Mouse (Mus musculus): ENCODE data around the gene Rab20. TPM values are rescaled to one million over a fixed set of nuclear protein-coding genes. Genes with fewer than 3 reads are reported as not detected.
A peak's percentile ranks its signal among the peaks of the same experiment; 100 is the strongest.

Rab20 gene
- polyA plus RNA-seq, 1 experiment from 2014 or later: 19.5 TPM

DNA sequence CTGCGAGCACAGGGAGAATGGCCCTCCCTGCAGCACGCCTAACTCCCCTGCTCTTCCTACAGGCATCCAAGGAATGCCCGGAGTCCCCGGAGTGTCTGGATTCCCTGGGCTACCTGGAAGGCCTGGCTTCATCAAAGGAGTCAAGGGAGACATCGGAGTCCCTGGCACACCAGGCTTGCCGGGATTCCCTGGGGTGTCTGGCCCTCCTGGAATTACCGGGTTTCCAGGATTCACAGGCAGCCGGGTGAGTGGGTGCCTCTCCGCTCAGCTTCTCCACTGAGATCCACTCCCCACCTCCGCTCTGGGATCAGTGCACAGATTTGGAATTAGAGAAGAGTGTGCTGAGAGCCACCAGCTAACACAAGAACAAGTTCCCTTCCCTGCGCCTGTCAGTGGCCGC lies 40.6 kb downstream of the Rab20 start:
- Histone ChIP-seq H3K4me2 (replicated peaks; ENCODE audit: low read depth, low read length) (no peak overlapping the region), H3K9ac (ENCODE audit: low read depth, low read length) (no peak overlapping the region), H3K4me1 (ENCODE audit: control insufficient read depth, insufficient read depth, low read length) (no peaks in the 10 kb centered on the region), H3K9me3 (ENCODE audit: control insufficient read depth, low read length) (no peaks in the 10 kb centered on the region), H3K4me3 (ENCODE audit: low read length) (no peak overlapping the region), H3K27me3 (ENCODE audit: control insufficient read depth, insufficient read depth, low read length) (no peaks in the 10 kb centered on the region), H3K36me3 (ENCODE audit: control insufficient read depth, insufficient read depth, low read length) (peaks cover 91% of the 10 kb centered on the region), H3K27ac (ENCODE audit: low read depth, low read length) (no peak overlapping the region)
- WGBS: 57% methylated on average over 12 of the region's 12 CpGs
- no peak for ATAC-seq (ENCODE audit: low FRiP score, low TSS enrichment)

- Histone ChIP-seq H3K27me3 (ENCODE audit: control insufficient read depth, insufficient read depth, low read length) (no peaks in the 10 kb centered on the region), H3K9me3 (ENCODE audit: control insufficient read depth, low read length) (no peaks in the 10 kb centered on the region), H3K4me3 (ENCODE audit: low read length) (no peak overlapping the region), H3K9ac (ENCODE audit: low read depth, low read length) (no peak overlapping the region), H3K27ac (ENCODE audit: low read depth, low read length) (no peak overlapping the region), H3K36me3 (ENCODE audit: control insufficient read depth, insufficient read depth, low read length) (peaks cover 80% of the 10 kb centered on the region), H3K4me1 (ENCODE audit: control insufficient read depth, insufficient read depth, low read length) (no peaks in the 10 kb centered on the region), H3K4me2 (replicated peaks; ENCODE audit: low read depth, low read length) (no peak overlapping the region)
- 64% methylated on average over 5 of the region's 5 CpGs for WGBS
- ATAC-seq (ENCODE audit: low FRiP score, low TSS enrichment): peak; percentile 35; the same call in 1 of the 2 replicates
These were observed 47.8 kb downstream of the Rab20 start for GRCm38 (mm10) chr8:11430688-11431087.

DNA sequence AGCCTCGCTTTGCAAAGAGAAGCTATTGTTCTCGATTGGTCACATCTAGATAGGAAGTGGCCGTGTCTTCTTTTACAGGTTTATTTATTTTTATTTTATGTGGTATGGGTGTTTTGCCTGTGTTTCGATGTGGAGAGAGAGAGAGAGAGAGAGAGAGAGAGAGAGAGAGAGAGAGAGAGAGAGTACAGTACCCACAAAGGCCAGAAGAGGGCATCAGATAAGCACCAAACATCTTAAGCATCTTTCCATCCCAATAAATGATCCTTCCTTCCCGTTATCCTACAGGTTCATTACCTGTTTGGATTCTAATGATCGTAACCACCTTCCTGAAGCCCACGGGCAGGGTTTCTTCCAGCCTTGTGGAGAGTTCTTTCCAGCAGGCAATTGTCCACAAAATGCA lies 55.4 kb downstream of the Rab20 start:
- peaks cover 61% of the 10 kb centered on the region for H3K36me3 ChIP-seq (ENCODE audit: control insufficient read depth, insufficient read depth, low read length)
- WGBS: 77% methylated on average over 7 of the region's 7 CpGs

DNA sequence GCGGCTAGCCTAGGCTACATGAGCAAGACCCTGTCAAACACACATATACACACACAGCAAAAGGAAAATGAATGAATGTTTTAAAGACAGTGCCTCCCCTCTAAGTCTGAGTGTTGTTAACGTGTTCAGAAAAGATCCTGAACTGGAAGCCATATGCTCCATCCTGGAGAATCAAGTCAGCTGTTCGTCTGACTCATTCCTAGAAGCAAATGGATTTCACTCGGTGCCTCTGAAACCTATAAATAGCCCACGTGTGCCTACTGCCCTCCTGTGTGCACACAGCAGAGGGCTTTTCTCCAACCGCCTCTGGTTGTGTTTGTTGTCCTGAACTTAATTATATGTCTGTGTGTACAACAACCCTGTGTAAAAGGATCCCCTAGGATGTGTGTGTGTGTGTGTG lies 56.5 kb downstream of the Rab20 start:
- H3K27me3 ChIP-seq (ENCODE audit: control insufficient read depth, insufficient read depth, low read length): no peaks in the 10 kb centered on the region
- no peak overlapping the region for H3K9ac ChIP-seq (ENCODE audit: low read depth, low read length)
- H3K4me1 ChIP-seq (ENCODE audit: control insufficient read depth, insufficient read depth, low read length): no peaks in the 10 kb centered on the region
- no peak for ATAC-seq (ENCODE audit: low FRiP score, low TSS enrichment)
- no peaks in the 10 kb centered on the region for H3K9me3 ChIP-seq (ENCODE audit: control insufficient read depth, low read length)
- H3K4me2 ChIP-seq (replicated peaks; ENCODE audit: low read depth, low read length): no peak overlapping the region
- H3K4me3 ChIP-seq (ENCODE audit: low read length): no peak overlapping the region
- 86% methylated on average over 6 of the region's 6 CpGs for WGBS
- no peak overlapping the region for H3K27ac ChIP-seq (ENCODE audit: low read depth, low read length)
- peaks cover 55% of the 10 kb centered on the region for H3K36me3 ChIP-seq (ENCODE audit: control insufficient read depth, insufficient read depth, low read length)

More for the DNA sequence above, 55.4 kb downstream of the Rab20 start:
- no peak overlapping the region for H3K9ac ChIP-seq (ENCODE audit: low read depth, low read length)
- H3K4me1 ChIP-seq (ENCODE audit: control insufficient read depth, insufficient read depth, low read length): no peaks in the 10 kb centered on the region
- H3K4me2 ChIP-seq (replicated peaks; ENCODE audit: low read depth, low read length): no peak overlapping the region
- no peaks in the 10 kb centered on the region for H3K27me3 ChIP-seq (ENCODE audit: control insufficient read depth, insufficient read depth, low read length)
- ATAC-seq (ENCODE audit: low FRiP score, low TSS enrichment): no peak
- no peak overlapping the region for H3K4me3 ChIP-seq (ENCODE audit: low read length)
- H3K27ac ChIP-seq (ENCODE audit: low read depth, low read length): no peak overlapping the region
- no peaks in the 10 kb centered on the region for H3K9me3 ChIP-seq (ENCODE audit: control insufficient read depth, low read length)

- no peak for ATAC-seq (ENCODE audit: low FRiP score, low TSS enrichment)
- no peaks in the 10 kb centered on the region for H3K27me3 ChIP-seq (ENCODE audit: control insufficient read depth, insufficient read depth, low read length)
- no peak overlapping the region for H3K4me2 ChIP-seq (replicated peaks; ENCODE audit: low read depth, low read length)
- 57% methylated on average over 14 of the region's 14 CpGs for WGBS
- no peak overlapping the region for H3K4me3 ChIP-seq (ENCODE audit: low read length)
- no peaks in the 10 kb centered on the region for H3K9me3 ChIP-seq (ENCODE audit: control insufficient read depth, low read length)
- H3K27ac ChIP-seq (ENCODE audit: low read depth, low read length): no peak overlapping the region
- no peaks in the 10 kb centered on the region for H3K4me1 ChIP-seq (ENCODE audit: control insufficient read depth, insufficient read depth, low read length)
- H3K36me3 ChIP-seq (ENCODE audit: control insufficient read depth, insufficient read depth, low read length): peaks cover 57% of the 10 kb centered on the region
- no peak overlapping the region for H3K9ac ChIP-seq (ENCODE audit: low read depth, low read length)
These were observed 57.4 kb downstream of the Rab20 start for GRCm38 (mm10) chr8:11421105-11421504.

- ATAC-seq (ENCODE audit: low FRiP score, low TSS enrichment): peak; percentile 61; the same call in 1 of the 2 replicates
- H3K4me1 ChIP-seq (ENCODE audit: control insufficient read depth, insufficient read depth, low read length): no peaks in the 10 kb centered on the region
- 24% methylated on average over 2 of the region's 2 CpGs for WGBS
- H3K9me3 ChIP-seq (ENCODE audit: control insufficient read depth, low read length): no peaks in the 10 kb centered on the region
- no peaks in the 10 kb centered on the region for H3K27me3 ChIP-seq (ENCODE audit: control insufficient read depth, insufficient read depth, low read length)
- H3K27ac ChIP-seq (ENCODE audit: low read depth, low read length): no peak overlapping the region
- no peak overlapping the region for H3K9ac ChIP-seq (ENCODE audit: low read depth, low read length)
- H3K4me3 ChIP-seq (ENCODE audit: low read length): no peak overlapping the region
- H3K36me3 ChIP-seq (ENCODE audit: control insufficient read depth, insufficient read depth, low read length): peaks cover 54% of the 10 kb centered on the region
- no peak overlapping the region for H3K4me2 ChIP-seq (replicated peaks; ENCODE audit: low read depth, low read length)
These were observed 58.9 kb downstream of the Rab20 start for GRCm38 (mm10) chr8:11419645-11420044.

DNA sequence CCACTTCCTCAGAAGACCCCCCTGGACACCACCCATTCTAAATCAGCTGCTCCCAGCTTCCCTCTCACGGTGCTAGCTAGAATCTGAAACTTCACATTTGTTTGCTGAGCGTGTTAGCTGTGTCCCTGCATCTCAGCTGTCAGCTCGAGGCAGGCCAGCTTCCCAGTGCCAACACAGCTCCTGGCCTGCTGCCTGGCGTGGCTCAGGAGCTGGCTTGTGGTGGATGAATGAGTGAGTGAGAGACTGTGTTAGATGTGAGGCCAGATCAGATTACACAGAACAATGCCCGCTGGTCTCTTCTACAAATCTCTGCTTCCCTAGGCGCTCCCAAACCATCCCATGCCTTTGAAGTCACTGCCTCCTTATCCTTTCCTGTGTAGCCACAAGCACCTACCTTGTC lies 59.3 kb downstream of the Rab20 start:
- Histone ChIP-seq H3K4me1 (ENCODE audit: control insufficient read depth, insufficient read depth, low read length) (no peaks in the 10 kb centered on the region), H3K27me3 (ENCODE audit: control insufficient read depth, insufficient read depth, low read length) (no peaks in the 10 kb centered on the region), H3K9ac (ENCODE audit: low read depth, low read length) (no peak overlapping the region), H3K4me3 (ENCODE audit: low read length) (no peak overlapping the region), H3K36me3 (ENCODE audit: control insufficient read depth, insufficient read depth, low read length) (peaks cover 58% of the 10 kb centered on the region), H3K9me3 (ENCODE audit: control insufficient read depth, low read length) (no peaks in the 10 kb centered on the region), H3K4me2 (replicated peaks; ENCODE audit: low read depth, low read length) (no peak overlapping the region), H3K27ac (ENCODE audit: low read depth, low read length) (no peak overlapping the region)
- 33% methylated on average over 6 of the region's 6 CpGs for WGBS
- ATAC-seq (ENCODE audit: low FRiP score, low TSS enrichment): 0 out of 2 replicates have a peak, but pooled peaks have one; percentile 11

DNA sequence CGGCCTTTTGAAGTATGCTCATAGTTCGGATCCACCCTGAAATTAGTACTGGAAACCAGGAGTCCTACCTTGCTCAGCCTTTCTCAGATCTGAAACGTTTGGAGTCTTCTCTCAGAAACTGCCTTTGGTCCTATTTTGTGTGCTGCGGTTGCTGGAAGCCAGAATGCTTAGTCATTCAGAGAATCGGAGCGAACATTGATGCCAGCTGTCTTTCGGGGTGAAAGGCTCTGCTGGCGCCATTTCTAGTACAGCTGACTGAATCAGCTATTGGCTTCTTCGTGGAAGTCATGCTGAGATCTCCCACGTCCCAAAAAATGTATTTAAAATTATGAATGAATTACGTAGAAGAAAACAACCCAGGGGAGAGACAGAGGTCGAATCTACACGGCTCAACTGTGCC lies 60.7 kb downstream of the Rab20 start:
- WGBS: 82% methylated on average over 13 of the region's 13 CpGs
- no peaks in the 10 kb centered on the region for H3K27me3 ChIP-seq (ENCODE audit: control insufficient read depth, insufficient read depth, low read length)
- H3K9ac ChIP-seq (ENCODE audit: low read depth, low read length): no peak overlapping the region
- H3K36me3 ChIP-seq (ENCODE audit: control insufficient read depth, insufficient read depth, low read length): peaks cover 62% of the 10 kb centered on the region
- no peak overlapping the region for H3K27ac ChIP-seq (ENCODE audit: low read depth, low read length)
- no peaks in the 10 kb centered on the region for H3K9me3 ChIP-seq (ENCODE audit: control insufficient read depth, low read length)
- H3K4me3 ChIP-seq (ENCODE audit: low read length): no peak overlapping the region
- H3K4me1 ChIP-seq (ENCODE audit: control insufficient read depth, insufficient read depth, low read length): no peaks in the 10 kb centered on the region
- no peak for ATAC-seq (ENCODE audit: low FRiP score, low TSS enrichment)
- no peak overlapping the region for H3K4me2 ChIP-seq (replicated peaks; ENCODE audit: low read depth, low read length)

DNA sequence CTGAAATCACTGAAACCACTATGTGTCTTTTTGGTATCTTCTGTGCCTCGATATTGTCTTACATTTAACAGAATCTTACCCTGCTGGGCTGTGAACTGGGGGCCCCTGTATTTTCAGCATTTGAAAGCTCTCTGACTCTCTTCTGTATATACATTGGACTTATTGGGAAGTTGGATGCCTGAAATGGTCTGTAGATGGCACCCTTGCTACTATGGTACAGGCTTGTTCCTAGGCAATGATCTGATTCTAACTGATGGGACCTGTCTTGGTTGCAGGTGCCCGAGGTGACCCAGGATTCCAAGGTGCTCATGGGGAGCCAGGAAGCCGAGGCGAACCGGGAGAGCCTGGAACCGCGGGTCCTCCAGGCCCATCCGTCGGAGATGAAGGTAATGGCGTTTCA lies 63.4 kb downstream of the Rab20 start:
- H3K4me2 ChIP-seq (replicated peaks; ENCODE audit: low read depth, low read length): no peak overlapping the region
- WGBS: 91% methylated on average over 10 of the region's 10 CpGs
- no peak overlapping the region for H3K9ac ChIP-seq (ENCODE audit: low read depth, low read length)
- H3K27ac ChIP-seq (ENCODE audit: low read depth, low read length): no peak overlapping the region
- no peaks in the 10 kb centered on the region for H3K4me1 ChIP-seq (ENCODE audit: control insufficient read depth, insufficient read depth, low read length)
- no peaks in the 10 kb centered on the region for H3K27me3 ChIP-seq (ENCODE audit: control insufficient read depth, insufficient read depth, low read length)
- H3K36me3 ChIP-seq (ENCODE audit: control insufficient read depth, insufficient read depth, low read length): peaks cover 60% of the 10 kb centered on the region
- no peak overlapping the region for H3K4me3 ChIP-seq (ENCODE audit: low read length)
- ATAC-seq (ENCODE audit: low FRiP score, low TSS enrichment): no peak
- no peaks in the 10 kb centered on the region for H3K9me3 ChIP-seq (ENCODE audit: control insufficient read depth, low read length)

Data from kidney, embryonic 14.5 days (tissue).